Mouse (Mus musculus): ENCODE measurements around the gene Dbn1. TPM values are rescaled to one million over a fixed set of nuclear protein-coding genes. Genes with fewer than 3 reads are reported as not detected.

Gene Dbn1
- total RNA-seq, 2 experiments from 2014 or later: 2.9 TPM; not detected in 1

GRCm38 (mm10) chr13:55510668-55511491 is 23.0 kb upstream of the Dbn1 start:
- ATAC-seq (ENCODE audit: poor library complexity, severe bottlenecking): peak; percentile 33

GRCm38 (mm10) chr13:55510332-55510667 is 22.4 kb upstream of the Dbn1 start:
- peak; percentile 66 for ATAC-seq (ENCODE audit: poor library complexity, severe bottlenecking)

GRCm38 (mm10) chr13:55508531-55508930 is 20.6 kb upstream of the Dbn1 start:
- ATAC-seq (ENCODE audit: poor library complexity, severe bottlenecking): no peak

GRCm38 (mm10) chr13:55507877-55508276 is 20.0 kb upstream of the Dbn1 start:
- no peak for ATAC-seq (ENCODE audit: poor library complexity, severe bottlenecking)

- no peak for ATAC-seq (ENCODE audit: poor library complexity, severe bottlenecking)
Measured at GRCm38 (mm10) chr13:55506697-55507096, 18.8 kb upstream of the Dbn1 start.

GRCm38 (mm10) chr13:55505810-55506209 is 17.9 kb upstream of the Dbn1 start:
- no peak for ATAC-seq (ENCODE audit: poor library complexity, severe bottlenecking)

GRCm38 (mm10) chr13:55504390-55504789 is 16.5 kb upstream of the Dbn1 start:
- no peak for ATAC-seq (ENCODE audit: poor library complexity, severe bottlenecking)

- no peak for ATAC-seq (ENCODE audit: poor library complexity, severe bottlenecking)
Measured at GRCm38 (mm10) chr13:55502405-55502804, 14.5 kb upstream of the Dbn1 start.

GRCm38 (mm10) chr13:55500575-55500974 is 12.7 kb upstream of the Dbn1 start:
- ATAC-seq (ENCODE audit: poor library complexity, severe bottlenecking): no peak

GRCm38 (mm10) chr13:55498906-55499305 is 11.0 kb upstream of the Dbn1 start:
- no peak for ATAC-seq (ENCODE audit: poor library complexity, severe bottlenecking)

- ATAC-seq (ENCODE audit: poor library complexity, severe bottlenecking): no peak
Measured at GRCm38 (mm10) chr13:55496661-55497060, 8.8 kb upstream of the Dbn1 start.

GRCm38 (mm10) chr13:55495702-55496101 is 7.8 kb upstream of the Dbn1 start:
- no peak for ATAC-seq (ENCODE audit: poor library complexity, severe bottlenecking)

GRCm38 (mm10) chr13:55494883-55495621 is 7.1 kb upstream of the Dbn1 start:
- ATAC-seq (ENCODE audit: poor library complexity, severe bottlenecking): no peak

GRCm38 (mm10) chr13:55494257-55494656 is 6.3 kb upstream of the Dbn1 start:
- no peak for ATAC-seq (ENCODE audit: poor library complexity, severe bottlenecking)

GRCm38 (mm10) chr13:55486916-55487577 is 864 bp downstream of the Dbn1 start:
- ATAC-seq (ENCODE audit: poor library complexity, severe bottlenecking): peak; percentile 31; the same call in 1 of the 2 replicates

GRCm38 (mm10) chr13:55486029-55486794 is 1.7 kb downstream of the Dbn1 start:
- no peak for ATAC-seq (ENCODE audit: poor library complexity, severe bottlenecking)

GRCm38 (mm10) chr13:55484520-55485088 is 3.3 kb downstream of the Dbn1 start:
- no peak for ATAC-seq (ENCODE audit: poor library complexity, severe bottlenecking)

- no peak for ATAC-seq (ENCODE audit: poor library complexity, severe bottlenecking)
Measured at GRCm38 (mm10) chr13:55483593-55483992, 4.3 kb downstream of the Dbn1 start.

GRCm38 (mm10) chr13:55483071-55483470 is 4.8 kb downstream of the Dbn1 start:
- no peak for ATAC-seq (ENCODE audit: poor library complexity, severe bottlenecking)

GRCm38 (mm10) chr13:55482542-55482941 is 5.4 kb downstream of the Dbn1 start:
- ATAC-seq (ENCODE audit: poor library complexity, severe bottlenecking): no peak

GRCm38 (mm10) chr13:55479929-55480328 is 8.0 kb downstream of the Dbn1 start:
- no peak for ATAC-seq (ENCODE audit: poor library complexity, severe bottlenecking)
